Mouse (Mus musculus) lung, embryonic 16.5 days (tissue): ENCODE measurements at regions not wholly inside any gene's neighbourhood (a gene's known extent, or its start where the extent isn't known, plus 50 kb on each side); places are given as distances from the start of the nearest gene placed in this dataset.
A peak's percentile ranks its signal among the peaks of the same experiment; 100 is the strongest.

Source experiments
- ATAC-seq: fragments of 200-750 bp; cut with Nextera tagmentation; 2 replicates; pipeline ENCODE4 v1.8.0; 2017; ENCODE audit warnings: low read depth, mild to moderate bottlenecking, moderate library complexity
- H3K27ac ChIP-seq: fragments of 300-500 bp; sonication (generic); 2 replicates; pipeline ENCODE4 v1.5.1; 2014; ENCODE audit warnings: mild to moderate bottlenecking, control low read depth, low read length
- H3K27me3 ChIP-seq: fragments of 300-500 bp; sonication (generic); 2 replicates; pipeline ENCODE4 v1.6.1; 2014; ENCODE audit warnings: low read depth, low read length, mixed read lengths; ENCODE audit not compliant: control insufficient read depth, insufficient read depth
- H3K36me3 ChIP-seq: fragments of 300-500 bp; sonication (generic); 2 replicates; pipeline ENCODE4 v1.6.1; 2014; ENCODE audit warnings: low read length; ENCODE audit not compliant: control insufficient read depth, insufficient read depth
- H3K4me1 ChIP-seq: fragments of 300-500 bp; sonication (generic); replicated peaks from 2 replicates; pipeline ENCODE4 v1.6.1; 2014; ENCODE audit warnings: low read length, mixed read lengths; ENCODE audit not compliant: control insufficient read depth, insufficient read depth
- H3K4me2 ChIP-seq: fragments of 300-500 bp; sonication (generic); 2 replicates; pipeline ENCODE4 v1.6.1; 2014; ENCODE audit warnings: low read depth, low read length, control low read depth
- H3K4me3 ChIP-seq: fragments of 300-500 bp; sonication (generic); 2 replicates; pipeline ENCODE4 v1.5.1; 2014; ENCODE audit warnings: mild to moderate bottlenecking, low read length, control low read depth
- H3K9ac ChIP-seq: fragments of 300-500 bp; sonication (generic); 2 replicates; pipeline ENCODE4 v1.6.1; 2014; ENCODE audit warnings: low read length, control low read depth
- H3K9me3 ChIP-seq: fragments of 300-500 bp; sonication (generic); 2 replicates; pipeline ENCODE4 v1.6.1; 2016; ENCODE audit warnings: low read length; ENCODE audit not compliant: control insufficient read depth
- WGBS: fragments of 180-500 bp; shearing (Covaris S2); extraction: QIAGEN DNeasy Blood & Tissue Kit; methylation state at CpG from one replicate; pipeline ENCODE4 v1.1.7; 2014; 5-methylcytosine and 5-hydroxymethylcytosine counted together

- Histone ChIP-seq H3K27me3 (no peaks in the 10 kb centered on the region), H3K4me1 (no peaks in the 10 kb centered on the region), H3K36me3 (no peaks in the 10 kb centered on the region), H3K27ac (no peak overlapping the region), H3K9me3 (no peaks in the 10 kb centered on the region), H3K4me2 (no peak overlapping the region), H3K4me3 (no peak overlapping the region), H3K9ac (no peak overlapping the region)
- no peak for ATAC-seq
- WGBS: 50% methylated on average over 2 of the region's 2 CpGs
Observed at GRCm38 (mm10) chr11:64186590-64186989, 107.3 kb upstream of the Cox10 start.

GRCm38 (mm10) chr11:64180036-64180435 lies 100.8 kb upstream of the Cox10 start:
- H3K4me3 ChIP-seq: no peak overlapping the region
- no peak overlapping the region for H3K9ac ChIP-seq
- 8% methylated on average over 2 of the region's 2 CpGs for WGBS
- H3K4me2 ChIP-seq: no peak overlapping the region
- H3K27me3 ChIP-seq: no peaks in the 10 kb centered on the region
- H3K9me3 ChIP-seq: no peaks in the 10 kb centered on the region
- H3K36me3 ChIP-seq: no peaks in the 10 kb centered on the region
- no peak overlapping the region for H3K27ac ChIP-seq
- no peak for ATAC-seq
- H3K4me1 ChIP-seq: no peaks in the 10 kb centered on the region

GRCm38 (mm10) chr11:64173421-64174062 lies 94.3 kb upstream of the Cox10 start:
- WGBS: 47% methylated on average over 4 of the region's 4 CpGs
- Histone ChIP-seq H3K4me2 (no peak overlapping the region), H3K36me3 (no peaks in the 10 kb centered on the region), H3K4me3 (no peak overlapping the region), H3K9ac (no peak overlapping the region), H3K27me3 (no peaks in the 10 kb centered on the region), H3K4me1 (no peaks in the 10 kb centered on the region), H3K9me3 (no peaks in the 10 kb centered on the region), H3K27ac (no peak overlapping the region)
- no peak for ATAC-seq

- no peaks in the 10 kb centered on the region for H3K36me3 ChIP-seq
- no peak overlapping the region for H3K4me2 ChIP-seq
- H3K4me3 ChIP-seq: no peak overlapping the region
- no peaks in the 10 kb centered on the region for H3K27me3 ChIP-seq
- H3K9ac ChIP-seq: no peak overlapping the region
- no peak for ATAC-seq
- WGBS: 74% methylated on average over 5 of the region's 5 CpGs
- no peak overlapping the region for H3K27ac ChIP-seq
- H3K4me1 ChIP-seq: no peaks in the 10 kb centered on the region; the same call in 1 of the 2 replicates
- H3K9me3 ChIP-seq: no peaks in the 10 kb centered on the region
Observed at GRCm38 (mm10) chr11:64172926-64173325, 93.7 kb upstream of the Cox10 start.

GRCm38 (mm10) chr11:64168626-64169025 lies 89.4 kb upstream of the Cox10 start:
- no peak overlapping the region for H3K4me3 ChIP-seq
- no peak overlapping the region for H3K9ac ChIP-seq
- no peak overlapping the region for H3K27ac ChIP-seq
- no peak overlapping the region for H3K4me2 ChIP-seq
- no peaks in the 10 kb centered on the region for H3K9me3 ChIP-seq
- no peaks in the 10 kb centered on the region; the same call in 1 of the 2 replicates for H3K4me1 ChIP-seq
- ATAC-seq: no peak
- no peaks in the 10 kb centered on the region for H3K27me3 ChIP-seq
- H3K36me3 ChIP-seq: no peaks in the 10 kb centered on the region
- WGBS: 21% methylated on average over 8 of the region's 8 CpGs

- Histone ChIP-seq H3K9ac (no peak overlapping the region), H3K4me1 (no peaks in the 10 kb centered on the region; the same call in 1 of the 2 replicates), H3K36me3 (no peaks in the 10 kb centered on the region), H3K9me3 (no peaks in the 10 kb centered on the region), H3K27ac (no peak overlapping the region), H3K27me3 (no peaks in the 10 kb centered on the region), H3K4me3 (no peak overlapping the region), H3K4me2 (no peak overlapping the region)
- WGBS: 40% methylated on average over 6 of the region's 6 CpGs
- ATAC-seq: no peak
Observed at GRCm38 (mm10) chr11:64164796-64165195, 85.5 kb upstream of the Cox10 start.

- H3K4me3 ChIP-seq: no peak overlapping the region
- 90% methylated on average over 5 of the region's 5 CpGs for WGBS
- no peak for ATAC-seq
Observed at GRCm38 (mm10) chr11:64158281-64158680, 79.0 kb upstream of the Cox10 start.

GRCm38 (mm10) chr11:64156640-64157039 lies 77.4 kb upstream of the Cox10 start:
- H3K4me3 ChIP-seq: no peak overlapping the region
- no peaks in the 10 kb centered on the region for H3K9me3 ChIP-seq
- H3K9ac ChIP-seq: no peak overlapping the region
- no peak for ATAC-seq
- no peaks in the 10 kb centered on the region for H3K36me3 ChIP-seq
- H3K27me3 ChIP-seq: no peaks in the 10 kb centered on the region
- H3K27ac ChIP-seq: no peak overlapping the region
- H3K4me2 ChIP-seq: no peak overlapping the region
- H3K4me1 ChIP-seq: no peaks in the 10 kb centered on the region
- WGBS: 60% methylated on average over 7 of the region's 7 CpGs

More at GRCm38 (mm10) chr11:64158281-64158680, 79.0 kb upstream of the Cox10 start:
- no peaks in the 10 kb centered on the region for H3K27me3 ChIP-seq
- no peaks in the 10 kb centered on the region for H3K9me3 ChIP-seq
- no peaks in the 10 kb centered on the region for H3K4me1 ChIP-seq
- H3K27ac ChIP-seq: no peak overlapping the region
- H3K36me3 ChIP-seq: no peaks in the 10 kb centered on the region
- no peak overlapping the region for H3K4me2 ChIP-seq
- H3K9ac ChIP-seq: no peak overlapping the region

- H3K9ac ChIP-seq: no peak overlapping the region
- no peaks in the 10 kb centered on the region for H3K9me3 ChIP-seq
- 80% methylated on average over 2 of the region's 2 CpGs for WGBS
Observed at GRCm38 (mm10) chr11:64139483-64139882, 60.2 kb upstream of the Cox10 start.

GRCm38 (mm10) chr11:64138934-64139333 lies 59.7 kb upstream of the Cox10 start:
- no peak overlapping the region for H3K27ac ChIP-seq
- 34% methylated on average over 4 of the region's 4 CpGs for WGBS
- no peaks in the 10 kb centered on the region for H3K4me1 ChIP-seq
- no peaks in the 10 kb centered on the region for H3K36me3 ChIP-seq
- H3K9me3 ChIP-seq: no peaks in the 10 kb centered on the region
- H3K27me3 ChIP-seq: no peaks in the 10 kb centered on the region
- no peak for ATAC-seq
- H3K9ac ChIP-seq: no peak overlapping the region
- H3K4me3 ChIP-seq: no peak overlapping the region
- no peak overlapping the region for H3K4me2 ChIP-seq

More at GRCm38 (mm10) chr11:64139483-64139882, 60.2 kb upstream of the Cox10 start:
- ATAC-seq: peak; percentile 57; the same call in 1 of the 2 replicates
- Histone ChIP-seq H3K27me3 (no peaks in the 10 kb centered on the region), H3K4me1 (no peaks in the 10 kb centered on the region), H3K4me3 (no peak overlapping the region), H3K27ac (no peak overlapping the region), H3K4me2 (no peak overlapping the region), H3K36me3 (no peaks in the 10 kb centered on the region)
